Mouse (Mus musculus) adrenal gland, adult (tissue): ENCODE measurements around the gene Svs5.
"Not testable (repeated sequence)": the region's sequence is repeated elsewhere in the genome, so short reads cannot be mapped to it uniquely, and the experiment has no call there.

Experiments used
- DNase-seq, 2 experiments: peaks; one replicate each; pipeline ENCODE4 v3.0.0; 2022 to 2023; ENCODE audit warnings: low spot score in 1 of 2; ENCODE audit not compliant: inconsistent age in 2 of 2

The Svs5 gene

GRCm38 (mm10) chr2:164332440-164332839, at the start of gene Svs5:
Gene Svs5 (plus strand): TSS chr2:164332740.
- DNase-seq, result peak in 1 of 2 experiments; percentile 42

DNA sequence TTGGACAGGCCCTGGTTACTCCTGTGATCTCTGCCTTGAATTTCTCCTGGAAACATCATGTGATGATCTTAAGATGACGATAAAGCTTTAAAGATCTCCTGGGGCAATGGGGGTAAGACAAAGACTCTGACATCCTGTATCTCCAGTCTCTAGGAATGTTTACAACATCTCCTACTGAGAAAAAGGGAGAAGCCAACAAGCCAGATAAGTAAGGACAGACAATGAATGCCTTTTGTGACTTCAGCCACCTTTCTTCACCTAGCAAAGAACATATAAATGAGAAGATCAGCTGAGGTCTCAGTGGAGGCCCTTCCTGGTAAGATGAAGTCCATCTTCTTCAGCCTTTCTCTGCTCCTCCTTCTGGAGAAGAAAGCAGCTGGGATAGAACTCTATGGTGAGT, 43.6 kb upstream of the Svs5 start, which contains the start of gene Svs3a:
Svs3a (plus strand) TSS at position 301 of the 400 bp plus-strand sequence.
- DNase-seq, result not testable (repeated sequence)

- DNase-seq, result no peak
Observed at GRCm38 (mm10) chr2:164312599-164312998, 19.9 kb upstream of the Svs5 start.

DNA sequence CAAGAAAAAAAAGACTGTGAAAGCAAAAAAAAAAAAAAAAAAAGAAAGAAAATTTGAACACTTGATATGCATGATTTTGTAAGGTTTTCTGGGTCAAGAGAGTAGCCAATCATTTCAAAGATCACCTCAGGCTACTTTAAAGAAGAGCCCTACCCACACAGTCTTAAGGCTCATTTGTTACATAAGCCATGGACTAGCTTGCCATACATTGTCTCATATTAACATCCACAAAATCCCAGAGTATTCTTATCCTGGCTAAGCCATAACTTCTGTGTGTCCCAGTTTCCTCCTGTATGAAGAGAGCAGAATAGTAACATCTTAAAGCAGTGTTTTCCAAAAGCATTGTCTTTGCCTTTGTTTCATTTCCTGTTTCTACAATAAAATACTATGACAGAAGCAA, 17.1 kb upstream of the Svs5 start:
- DNase-seq, result not testable (repeated sequence)

- not testable (repeated sequence) for DNase-seq
Observed at GRCm38 (mm10) chr2:164316451-164316850, 16.1 kb upstream of the Svs5 start, which contains the start of gene Svs6. Gene Svs6 (plus strand): TSS chr2:164316751.

DNA sequence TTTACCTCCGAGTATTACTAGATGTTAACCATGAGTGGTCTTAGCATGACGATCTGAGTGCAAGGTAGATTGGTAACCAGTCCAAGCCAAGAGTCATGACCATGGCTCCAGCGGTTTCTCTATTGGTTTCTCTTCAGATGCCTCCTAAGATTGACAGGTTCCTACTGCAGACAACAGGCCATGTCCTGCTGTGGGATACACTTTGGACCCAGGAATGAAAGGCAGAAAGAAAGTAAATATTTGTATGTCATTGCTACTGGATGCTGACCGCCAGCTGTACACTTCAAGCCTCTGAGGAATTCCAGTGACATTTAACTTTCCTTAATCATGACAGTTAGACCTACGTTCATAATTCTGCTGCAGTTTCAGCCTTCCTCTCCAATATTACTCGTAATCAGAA, 11.6 kb upstream of the Svs5 start:
- no peak for DNase-seq

- not testable (repeated sequence) for DNase-seq
Observed at GRCm38 (mm10) chr2:164343732-164344131, 11.2 kb downstream of the Svs5 start.

DNA sequence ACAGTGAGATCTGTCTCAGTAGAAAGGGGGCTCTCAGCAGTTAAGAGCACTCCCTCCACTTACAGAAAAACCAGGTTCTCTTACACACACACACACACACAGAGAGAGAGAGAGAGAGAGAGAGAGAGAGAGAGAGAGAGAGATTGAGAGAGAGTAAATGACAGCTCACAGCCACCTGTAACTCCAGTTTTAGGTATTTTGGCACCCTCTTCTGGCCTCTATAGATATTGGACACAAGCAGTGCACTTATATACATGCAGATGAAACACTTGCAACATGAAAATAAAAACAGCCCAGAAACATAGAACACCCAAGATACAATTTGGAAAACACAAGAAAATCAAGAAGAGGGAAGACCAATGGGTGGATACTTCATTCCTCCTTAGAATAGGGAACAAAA, 15.2 kb downstream of the Svs5 start:
- not testable (repeated sequence) for DNase-seq

GRCm38 (mm10) chr2:164348980-164349379, 16.4 kb downstream of the Svs5 start:
- peak in 1 of 2 experiments; percentile 63 for DNase-seq

GRCm38 (mm10) chr2:164352697-164353096, 20.2 kb downstream of the Svs5 start:
- no peak for DNase-seq

DNA sequence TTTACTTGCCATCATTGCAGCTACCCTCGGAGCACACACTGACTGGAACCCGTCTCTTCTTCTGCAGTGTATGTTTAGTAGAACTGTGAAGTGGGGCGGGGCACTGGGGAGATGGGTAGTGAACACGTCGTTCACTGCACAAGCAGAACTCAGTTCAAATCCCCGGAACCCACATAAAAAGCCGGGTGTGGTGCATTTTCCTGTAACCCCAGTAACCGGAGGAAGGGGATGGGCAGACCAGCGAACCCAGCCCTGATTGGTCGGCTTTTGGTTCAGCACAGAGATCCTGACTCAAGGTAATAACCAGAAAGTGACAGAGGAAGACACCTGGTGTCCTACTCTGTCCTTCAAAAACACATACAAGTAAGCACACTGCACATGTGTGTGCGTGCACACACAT, 20.8 kb downstream of the Svs5 start:
- DNase-seq, result no peak

- DNase-seq, result peak in 1 of 2 experiments; percentile 72
Observed at GRCm38 (mm10) chr2:164356177-164356967, 23.8 kb downstream of the Svs5 start.

DNA sequence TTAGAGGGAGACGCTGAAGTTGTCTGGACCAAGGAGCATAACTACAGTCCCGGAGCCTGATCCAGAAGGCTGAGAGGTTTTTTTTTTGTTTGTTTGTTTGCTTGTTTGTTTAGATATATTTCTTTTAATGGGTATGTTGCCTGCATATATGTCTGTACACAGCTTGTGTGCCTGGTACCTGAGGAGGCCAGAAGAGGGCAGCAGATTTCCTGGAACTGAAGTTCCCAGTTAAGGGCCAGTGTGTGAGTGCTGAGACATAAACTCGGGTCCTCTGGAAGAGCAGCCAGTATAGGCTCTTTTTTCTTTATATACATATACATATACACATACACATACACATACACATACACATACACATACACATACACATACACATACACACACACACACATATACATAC, 25.8 kb downstream of the Svs5 start:
- DNase-seq, result no peak

GRCm38 (mm10) chr2:164359031-164359430, 26.5 kb downstream of the Svs5 start:
- DNase-seq, result no peak

GRCm38 (mm10) chr2:164359668-164360067, 27.1 kb downstream of the Svs5 start:
- DNase-seq, result no peak

DNA sequence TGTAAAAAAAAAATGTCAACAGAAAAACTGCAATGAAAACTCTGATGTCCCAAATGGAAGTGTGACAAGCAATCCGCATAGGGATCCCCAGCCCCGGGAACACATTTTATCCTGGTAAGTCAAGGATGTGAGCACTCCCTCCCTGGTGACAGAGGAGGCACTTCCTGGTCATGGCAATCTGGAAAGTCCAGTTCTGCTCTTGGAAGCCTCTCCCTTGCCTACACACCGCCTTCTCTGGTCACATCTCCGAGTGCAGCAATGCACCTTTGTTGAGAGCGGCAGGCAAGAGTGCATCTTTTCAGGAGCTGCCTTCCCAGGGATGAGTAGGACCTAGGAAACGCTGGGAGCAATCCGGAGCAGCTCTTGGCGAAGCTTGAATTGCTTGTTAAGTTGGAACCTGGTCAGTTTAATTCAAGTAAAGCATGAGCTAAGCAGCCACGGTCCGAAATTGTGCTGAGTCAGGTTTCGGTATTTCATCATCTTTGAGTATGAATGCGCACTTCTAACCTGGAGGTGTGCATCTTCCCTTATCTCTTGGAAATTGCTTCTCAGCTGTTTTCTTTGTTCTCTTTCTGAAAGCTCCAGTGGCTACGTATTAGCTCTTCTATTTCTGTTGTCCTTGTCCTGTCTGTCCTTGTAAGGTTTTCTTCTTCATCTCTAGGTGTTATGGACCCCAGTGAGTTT, 28.6 kb downstream of the Svs5 start:
- no peak for DNase-seq

DNA sequence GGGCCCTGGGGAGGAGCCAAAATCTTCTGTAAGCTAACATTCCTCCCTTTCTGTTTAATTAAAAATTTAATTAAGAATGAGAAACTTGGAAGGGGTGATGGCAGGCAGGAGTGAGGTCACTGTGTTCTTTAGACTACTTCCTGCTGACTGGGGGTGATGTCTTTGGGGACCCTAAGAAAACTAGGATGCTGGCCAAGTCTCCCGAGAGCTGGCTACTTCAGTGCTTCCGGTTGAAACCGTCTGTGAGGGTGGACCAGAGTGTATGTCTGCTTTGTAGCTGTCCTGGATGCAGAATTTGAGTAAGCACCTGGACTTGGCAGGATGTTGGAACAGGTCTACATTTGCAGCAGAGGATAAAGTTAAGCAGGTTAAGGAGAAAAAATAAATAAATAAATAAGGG, 34.4 kb downstream of the Svs5 start:
- DNase-seq, result no peak

DNA sequence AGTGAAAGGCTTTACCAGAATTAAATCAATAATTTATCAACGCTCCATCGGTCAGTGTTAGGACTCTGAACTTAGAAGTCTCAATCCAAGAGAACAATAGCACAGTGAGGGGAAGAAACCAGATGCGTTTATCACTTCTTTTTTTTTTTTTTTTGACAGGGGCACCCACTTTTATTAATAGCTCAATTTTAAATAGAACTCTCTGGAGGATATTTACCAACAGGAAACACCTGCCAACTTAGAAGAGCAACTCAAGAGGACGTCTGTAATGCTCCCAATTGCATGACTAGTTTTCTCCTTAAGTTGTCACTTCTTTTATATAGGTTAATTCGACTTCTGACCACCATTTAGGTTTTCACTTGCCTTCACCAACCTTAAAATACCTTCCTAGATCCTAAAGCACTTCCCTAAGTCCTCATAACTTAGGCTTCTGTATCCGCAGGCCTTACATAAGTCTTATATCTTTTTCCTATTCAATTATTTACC, 36.1 kb downstream of the Svs5 start:
- no peak for DNase-seq

DNA sequence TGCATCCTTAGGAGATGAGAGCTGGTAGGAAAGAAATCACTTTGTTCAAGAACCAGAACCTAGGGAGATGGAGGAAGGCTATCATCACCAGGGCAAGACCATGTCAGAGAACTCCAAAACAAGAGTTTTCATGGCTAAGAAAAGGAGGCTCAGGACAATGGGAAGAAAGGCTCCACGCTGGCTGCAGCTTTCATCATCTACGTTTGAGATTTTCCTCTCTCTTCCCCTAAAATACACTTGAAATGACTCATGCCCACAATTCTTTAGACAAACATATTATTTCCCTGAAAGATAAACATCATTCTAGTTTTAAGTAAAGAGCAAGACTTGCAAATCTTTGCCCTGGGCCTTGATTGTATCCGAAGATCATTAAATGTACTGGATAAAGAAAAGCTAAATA, 38.8 kb downstream of the Svs5 start:
- DNase-seq, result no peak

- DNase-seq, result no peak
Observed at GRCm38 (mm10) chr2:164372408-164373053, 40.0 kb downstream of the Svs5 start.

DNA sequence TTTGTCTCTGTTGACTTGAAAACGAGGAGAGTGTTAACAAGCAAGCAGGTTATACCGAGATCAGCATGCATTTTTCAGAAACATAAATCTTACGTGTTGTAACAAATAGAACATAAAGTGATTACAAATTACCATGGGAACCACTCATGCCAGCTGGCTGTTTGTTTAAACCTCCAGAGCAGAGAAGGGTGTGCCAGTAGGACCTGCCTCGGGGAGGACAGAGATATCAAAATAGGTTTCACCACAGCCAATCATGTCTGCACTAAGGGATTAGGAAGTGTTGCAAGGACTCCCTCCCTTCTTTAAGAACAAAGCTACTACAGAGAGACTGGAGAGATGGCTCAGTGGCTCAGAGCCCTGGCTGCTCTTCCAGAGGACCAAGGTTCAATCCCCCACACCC, 40.6 kb downstream of the Svs5 start:
- peak in 1 of 2 experiments; percentile 47 for DNase-seq
